Mouse (Mus musculus) cerebral cortex, adult 2 months (tissue): ENCODE results near the gene Rbfox1.

Experiments used
- WGBS: fragments of 180-500 bp; shearing (Covaris S2); methylation state at CpG from one replicate; pipeline ENCODE4 v1.1.7; 2018; 5-methylcytosine and 5-hydroxymethylcytosine counted together

Rbfox1 gene

DNA sequence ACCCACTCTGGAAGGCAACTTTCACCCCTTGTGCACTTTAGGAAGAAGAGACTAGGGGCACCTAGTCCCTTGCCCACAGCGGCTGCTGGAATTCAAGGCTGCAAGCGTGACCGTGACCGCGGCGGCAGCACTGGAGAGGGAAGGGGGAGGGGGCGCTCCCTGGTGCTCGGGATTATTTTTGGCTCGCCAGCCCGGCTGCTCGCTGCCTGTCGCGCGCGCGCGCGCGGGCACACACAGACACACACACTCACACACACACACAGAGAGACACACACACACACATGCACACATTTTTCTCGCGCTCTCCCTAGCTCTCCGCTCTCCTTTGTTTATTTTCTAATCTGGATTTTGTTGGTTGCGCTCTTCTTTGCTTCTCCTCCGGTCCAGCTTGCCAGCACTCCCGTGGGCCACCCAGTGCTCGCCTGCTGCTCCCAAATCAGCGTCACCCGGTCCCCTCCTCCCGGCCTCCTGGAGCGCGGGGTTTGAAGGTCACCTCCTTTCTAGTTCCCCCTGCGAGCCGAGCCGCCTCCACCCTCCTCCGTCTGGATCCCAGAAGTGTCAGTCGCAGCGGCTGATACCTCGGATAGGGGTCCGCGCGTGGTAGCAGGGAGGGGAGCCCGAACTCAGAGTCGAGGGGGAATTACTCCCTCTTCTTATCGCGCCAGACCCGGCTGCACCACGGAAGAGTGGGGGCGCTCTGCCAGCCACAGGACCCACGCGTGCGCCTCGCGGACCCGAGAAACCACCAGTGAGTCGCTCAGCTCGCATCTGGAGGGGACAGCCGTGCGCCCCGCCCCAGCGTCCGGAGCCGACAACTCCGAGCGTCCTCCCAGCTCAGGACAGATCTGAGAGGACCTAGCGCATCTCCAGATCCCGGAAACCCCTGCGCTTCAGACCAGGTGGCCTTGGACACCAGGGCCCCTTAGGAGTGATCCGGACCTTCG is at the start of gene Rbfox1:
Gene Rbfox1 (plus strand): TSS at position 610 of the 944 bp plus-strand sequence.
- WGBS, result 1% methylated on average over 69 of the region's 69 CpGs

DNA sequence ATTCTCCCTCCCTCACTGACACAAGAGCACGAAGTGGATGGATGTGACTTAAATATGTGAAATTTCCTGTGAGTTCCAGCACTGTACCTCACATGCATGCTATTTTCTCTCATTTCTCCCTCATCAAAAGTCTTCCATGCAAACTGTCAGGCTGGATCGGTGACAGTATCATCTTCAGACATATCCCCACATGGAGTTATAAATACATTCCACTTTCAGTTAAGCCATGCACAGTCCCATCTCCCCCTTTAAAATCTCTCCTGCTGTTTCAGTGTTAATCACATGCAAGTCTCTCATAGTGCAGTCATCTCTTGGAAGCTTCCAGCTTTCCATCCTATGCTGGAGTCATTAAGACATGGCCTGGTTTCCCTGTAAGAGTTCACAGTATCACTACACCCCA is 48.4 kb upstream of the Rbfox1 start:
- WGBS, result 66% methylated on average over 2 of the region's 2 CpGs

DNA sequence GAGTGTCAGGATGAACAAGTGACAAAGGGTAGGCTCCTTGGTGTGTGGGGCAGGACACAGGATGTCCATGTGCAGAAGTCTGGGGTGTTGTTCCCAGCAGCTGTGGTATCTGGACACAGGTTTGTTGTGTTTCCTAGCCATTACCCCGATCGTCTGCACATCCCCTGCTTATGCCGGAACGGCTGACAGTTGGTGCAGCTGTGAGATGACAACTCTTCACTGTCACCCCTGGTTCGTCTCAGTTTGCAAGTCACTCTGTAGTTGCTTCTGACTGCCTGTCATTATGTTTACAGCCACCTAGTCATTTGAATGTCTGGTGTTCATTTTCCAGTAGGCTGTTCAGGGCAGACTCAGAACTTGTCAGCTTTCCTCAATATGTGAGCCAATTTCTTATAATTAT is 44.0 kb upstream of the Rbfox1 start:
- WGBS, result 62% methylated on average over 5 of the region's 5 CpGs

DNA sequence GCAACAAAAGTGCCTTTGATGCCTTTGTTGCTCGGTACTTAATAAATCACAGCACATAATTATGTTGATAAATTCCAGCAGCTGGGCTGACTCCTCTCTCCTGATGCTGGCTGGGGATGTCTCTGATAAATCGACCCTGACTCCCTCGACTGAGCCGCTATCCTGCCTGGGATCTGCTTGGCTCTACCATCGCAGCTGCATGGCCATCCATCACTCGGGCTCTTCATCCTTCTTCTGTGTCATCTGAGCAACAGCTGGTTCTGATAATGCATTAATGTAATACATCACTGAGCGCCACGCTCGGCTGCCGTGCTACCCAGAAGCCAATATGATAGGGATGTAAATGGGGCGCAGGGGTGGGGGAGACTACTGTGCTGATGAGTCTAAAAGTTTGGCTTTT is 39.5 kb upstream of the Rbfox1 start:
- WGBS, result 71% methylated on average over 11 of the region's 11 CpGs

DNA sequence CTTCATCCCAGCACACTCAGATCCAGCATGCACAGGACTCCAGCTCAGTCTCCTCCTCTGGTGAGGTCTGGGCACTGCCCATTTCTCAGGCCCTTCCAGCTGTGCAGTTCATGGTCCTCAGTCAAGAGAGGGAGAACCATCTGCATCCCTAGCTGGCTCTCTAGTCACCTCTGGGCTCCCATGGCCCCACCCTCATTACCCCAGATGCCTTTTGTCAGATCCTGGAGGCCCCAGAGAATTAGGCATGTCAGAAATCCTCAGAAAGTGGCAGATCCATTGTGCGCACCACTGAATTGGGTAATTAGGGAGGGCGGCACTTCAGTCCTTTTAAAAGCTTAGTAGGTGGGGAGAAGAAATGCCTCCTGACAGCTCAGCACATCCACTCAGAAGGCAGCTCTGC is 32.1 kb upstream of the Rbfox1 start:
- 75% methylated on average over 2 of the region's 2 CpGs for WGBS

DNA sequence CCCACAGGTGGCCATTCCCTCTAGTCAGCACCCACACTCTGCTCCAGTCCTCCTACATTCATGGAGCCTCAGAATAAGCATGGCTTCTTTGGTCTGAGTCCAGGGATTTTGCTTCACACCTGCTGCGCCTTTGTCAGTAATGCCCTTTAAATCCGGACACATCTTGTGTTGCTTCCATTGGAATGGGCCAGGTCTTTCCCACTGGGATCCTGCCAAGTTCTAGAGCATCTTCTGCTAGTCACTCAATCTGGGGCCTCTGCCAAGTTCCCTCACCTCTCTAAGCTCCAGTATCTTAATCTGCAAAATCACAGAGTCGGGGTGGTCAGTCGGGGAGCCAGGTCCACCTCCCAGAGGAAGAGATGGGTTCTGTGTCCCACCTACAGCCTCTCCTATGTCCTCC is 20.8 kb upstream of the Rbfox1 start:
- 72% methylated on average over 4 of the region's 4 CpGs for WGBS

DNA sequence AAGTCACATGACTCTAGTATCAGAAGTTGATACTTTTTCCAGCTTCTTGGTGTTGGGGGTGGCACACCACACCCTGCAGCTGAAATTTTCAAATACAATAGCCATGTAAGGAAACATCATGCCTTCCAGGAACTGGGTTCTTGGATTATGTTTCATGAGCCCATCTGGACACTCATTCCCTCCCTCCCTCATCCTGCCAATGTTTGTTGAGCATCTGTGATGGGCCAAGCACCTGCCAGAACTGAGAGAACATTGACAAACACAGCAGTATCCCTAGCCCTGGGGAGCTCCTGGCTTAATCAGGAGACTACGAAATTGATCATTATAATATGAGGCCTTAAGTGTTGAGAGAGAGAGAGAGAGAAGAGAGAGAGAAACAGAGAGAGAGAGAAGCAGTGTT is 18.2 kb upstream of the Rbfox1 start:
- WGBS, result 56% methylated on average over 1 of the region's 1 CpGs

DNA sequence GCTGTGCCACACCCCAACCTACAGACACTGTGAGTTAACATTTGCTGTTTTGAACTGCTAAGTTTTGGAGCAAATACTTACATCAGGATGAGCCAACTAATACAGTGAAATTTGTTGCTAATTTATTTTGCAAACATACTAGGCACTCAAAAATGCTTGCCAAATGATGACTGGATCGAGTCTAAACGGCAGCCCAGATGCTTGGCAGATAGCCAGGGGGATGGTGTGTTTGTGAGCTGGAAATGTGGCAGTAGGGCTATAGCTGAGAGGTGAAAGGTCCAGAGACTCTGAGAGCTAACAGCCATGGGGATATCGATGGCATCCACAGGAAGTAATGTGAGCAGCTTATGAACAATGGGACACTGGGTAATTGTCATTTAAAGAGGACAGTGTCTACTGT is 14.8 kb upstream of the Rbfox1 start:
- 50% methylated on average over 3 of the region's 3 CpGs for WGBS

DNA sequence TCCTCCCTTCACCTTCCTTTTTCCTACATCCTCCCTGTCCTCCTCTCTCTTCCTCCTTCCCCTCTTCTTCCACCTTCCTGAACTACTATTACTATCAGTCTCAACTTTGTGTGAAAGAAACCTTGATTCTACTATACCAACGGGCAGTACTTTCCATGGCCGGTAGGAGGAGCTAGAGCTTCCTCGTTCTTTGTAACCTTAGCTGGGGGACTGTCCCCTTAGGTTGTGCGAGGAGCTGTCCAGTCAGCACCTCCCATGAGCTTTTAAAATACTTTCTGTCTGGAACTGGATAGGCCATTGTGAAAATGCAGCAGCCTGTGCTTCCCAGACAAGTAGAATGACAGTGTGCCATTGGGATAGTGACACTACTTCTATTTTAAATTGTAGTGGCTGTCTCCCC is 3.3 kb upstream of the Rbfox1 start:
- 2% methylated on average over 4 of the region's 4 CpGs for WGBS

DNA sequence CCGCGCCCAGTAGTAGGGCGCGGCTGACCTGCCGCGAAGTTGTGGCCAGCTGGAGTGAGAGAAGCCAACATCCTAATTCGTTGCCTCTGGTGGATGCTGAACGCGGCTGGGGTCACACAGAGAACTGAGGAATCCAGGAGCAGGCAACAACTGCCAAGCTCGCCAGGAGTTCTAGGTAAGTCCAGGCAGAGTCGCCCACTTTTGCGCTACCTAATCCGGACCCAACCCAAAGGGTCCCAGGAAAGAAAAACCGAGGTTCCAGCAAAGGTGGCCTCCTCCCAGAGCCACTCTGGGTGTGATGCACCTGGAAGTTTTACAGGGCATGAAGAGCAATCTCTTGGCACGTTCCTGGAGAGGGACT is 515 bp downstream of the Rbfox1 start:
- 7% methylated on average over 15 of the region's 15 CpGs for WGBS

DNA sequence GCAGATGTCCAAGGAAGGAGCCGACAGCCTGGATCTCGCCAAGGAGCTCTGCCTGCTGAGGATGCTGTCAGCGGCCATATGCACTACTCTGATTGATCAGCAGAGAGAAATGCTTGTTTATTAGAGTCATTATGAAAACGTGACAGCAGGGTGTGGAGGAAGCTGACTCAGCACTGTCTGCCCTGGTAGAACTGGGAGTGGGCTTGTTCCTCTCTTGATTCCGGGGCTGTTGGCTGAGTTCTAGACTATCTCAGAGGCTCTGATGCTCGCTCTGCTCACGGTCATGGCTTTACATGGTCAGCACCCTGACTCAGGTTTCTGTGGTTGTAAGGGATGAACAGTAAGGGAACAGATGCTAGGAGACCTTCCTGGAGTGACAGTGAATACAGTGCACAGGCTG is 10.4 kb downstream of the Rbfox1 start:
- WGBS, result 73% methylated on average over 7 of the region's 7 CpGs

DNA sequence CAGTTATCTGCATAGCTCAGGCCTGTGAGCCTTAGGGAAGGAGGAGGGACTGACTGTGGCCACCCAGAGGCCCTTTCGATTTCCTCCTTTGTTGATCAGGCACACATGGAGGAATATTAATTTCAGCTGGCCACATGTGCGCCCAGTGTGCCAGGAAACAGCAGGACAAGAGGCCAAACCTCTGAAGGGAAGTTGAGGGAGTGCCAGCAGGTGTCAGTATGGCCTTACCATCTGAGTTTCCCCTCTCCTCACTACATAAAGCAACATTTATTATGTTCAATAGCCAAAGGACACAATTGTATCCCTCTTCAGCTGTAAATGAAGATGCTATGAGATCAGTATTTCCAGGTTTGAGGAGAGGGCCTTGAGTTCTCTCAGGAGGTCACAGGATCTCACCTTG is 13.2 kb downstream of the Rbfox1 start:
- 55% methylated on average over 2 of the region's 2 CpGs for WGBS

DNA sequence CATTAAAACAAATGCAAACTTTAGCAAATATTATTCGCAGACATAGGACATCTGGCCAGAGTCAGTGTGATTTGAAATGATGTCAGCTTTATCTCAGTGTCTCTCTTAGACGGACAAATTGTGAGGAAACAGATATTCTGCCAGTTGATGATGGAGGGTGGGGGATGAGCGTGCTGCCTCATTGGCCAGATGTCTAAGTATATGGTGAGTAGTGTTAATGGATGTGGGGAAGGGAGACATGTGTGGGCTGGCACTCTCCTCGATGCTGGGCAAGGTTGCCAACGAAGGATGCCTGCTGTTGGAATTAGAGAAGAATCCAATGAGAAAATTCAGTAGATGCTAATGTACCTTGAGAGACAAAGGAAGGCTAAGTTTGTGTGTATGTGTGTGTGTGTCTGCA is 25.6 kb downstream of the Rbfox1 start:
- 52% methylated on average over 5 of the region's 5 CpGs for WGBS

DNA sequence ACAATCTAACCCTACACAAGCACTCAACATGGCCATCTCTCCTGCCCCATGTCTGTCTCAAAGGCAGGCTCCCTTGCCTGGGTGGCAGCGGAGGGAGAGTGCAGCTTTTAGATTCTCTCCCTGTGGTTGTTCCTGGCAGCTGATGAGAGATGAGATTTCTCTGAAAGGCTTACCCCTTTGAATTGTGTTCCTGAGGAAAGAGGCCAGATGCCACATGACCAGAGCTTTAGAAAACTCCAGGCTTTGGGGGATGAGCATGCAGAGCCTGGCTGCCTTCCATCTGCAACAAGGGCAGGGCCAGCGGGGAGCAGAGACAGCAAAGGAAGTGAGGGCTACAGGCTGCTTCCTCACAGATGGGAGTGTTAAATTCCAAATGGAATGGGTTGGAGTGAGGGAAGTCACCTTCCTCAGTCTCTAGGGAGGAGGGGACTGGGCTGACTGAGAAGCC is 26.7 kb downstream of the Rbfox1 start:
- WGBS, result 16% methylated on average over 2 of the region's 2 CpGs

DNA sequence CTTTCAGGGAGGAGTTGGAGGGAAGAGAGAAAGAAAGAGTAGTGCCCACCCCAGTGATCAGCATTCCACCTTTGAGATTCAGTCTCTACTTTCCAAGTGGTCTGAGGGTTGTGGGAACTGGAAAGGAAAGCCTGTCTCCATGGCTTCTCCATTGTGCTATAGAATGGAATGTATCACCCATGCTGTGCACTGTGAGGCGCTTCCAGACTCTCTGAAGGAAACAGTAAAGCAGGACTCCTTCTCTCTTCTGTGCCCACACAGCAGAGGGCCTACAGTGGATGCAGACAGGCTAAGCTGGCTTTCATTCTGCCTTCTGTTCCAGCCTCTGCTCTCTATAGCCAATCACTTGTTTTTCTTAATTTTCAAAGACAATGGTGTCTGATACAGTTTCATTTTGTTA is 41.8 kb downstream of the Rbfox1 start:
- 39% methylated on average over 1 of the region's 1 CpGs for WGBS

DNA sequence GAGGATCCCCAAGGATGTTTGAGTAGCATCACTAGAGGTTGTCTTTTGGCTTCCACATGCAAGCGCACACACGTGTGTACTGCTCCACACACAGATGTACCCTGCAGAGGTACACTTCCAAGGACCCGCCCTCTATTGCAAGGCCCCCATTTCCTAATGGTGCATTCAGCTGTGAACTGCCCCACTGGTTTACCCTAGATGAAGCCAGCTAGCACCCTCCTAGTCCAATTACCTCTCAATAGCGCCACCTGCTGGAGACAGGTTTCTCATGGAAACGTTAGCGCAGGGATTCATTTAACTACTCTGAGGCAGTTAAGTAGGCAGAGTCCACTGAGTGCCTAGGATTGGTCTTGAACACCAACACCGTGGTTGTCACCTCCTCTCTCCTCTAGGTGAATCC is 46.5 kb downstream of the Rbfox1 start:
- WGBS, result 35% methylated on average over 7 of the region's 7 CpGs

DNA sequence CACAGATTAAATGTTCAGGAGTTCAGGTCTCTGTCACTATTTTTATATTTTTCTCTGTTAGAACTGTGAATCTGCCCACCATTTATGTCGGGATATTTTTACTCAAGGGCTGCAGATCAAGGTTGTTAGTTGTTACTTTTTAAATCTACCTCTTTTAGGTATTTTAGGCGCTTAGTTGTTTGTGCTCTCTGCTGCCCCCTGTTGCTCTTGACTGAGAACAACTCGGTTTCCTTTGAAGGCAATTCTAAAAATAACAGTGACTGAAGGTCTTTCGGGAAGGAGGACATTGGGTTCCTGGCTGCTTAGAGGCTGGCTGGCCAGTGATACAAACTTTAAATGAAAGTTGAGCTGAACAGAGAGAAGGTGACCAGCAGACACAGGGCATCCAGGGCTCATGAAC is 54.9 kb downstream of the Rbfox1 start:
- 30% methylated on average over 4 of the region's 4 CpGs for WGBS

DNA sequence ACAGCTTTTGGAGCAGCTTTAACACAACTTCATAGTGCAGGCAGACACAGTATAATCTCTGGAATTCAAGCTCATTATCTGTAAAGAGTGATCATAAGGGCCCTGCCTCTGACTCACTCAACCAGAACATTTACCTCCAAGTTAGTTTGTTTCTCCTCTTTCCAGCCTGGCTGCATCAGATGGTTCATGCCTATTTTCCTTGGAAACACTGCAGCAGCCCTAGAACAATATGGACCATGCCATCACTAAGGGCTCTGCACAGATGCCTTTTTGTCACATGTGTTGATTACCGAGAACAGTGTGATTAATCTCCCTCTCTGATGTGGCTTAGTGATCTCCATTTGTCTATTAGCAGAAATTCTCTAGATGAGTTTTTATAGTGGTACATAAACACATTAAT is 60.5 kb downstream of the Rbfox1 start:
- 76% methylated on average over 1 of the region's 1 CpGs for WGBS

DNA sequence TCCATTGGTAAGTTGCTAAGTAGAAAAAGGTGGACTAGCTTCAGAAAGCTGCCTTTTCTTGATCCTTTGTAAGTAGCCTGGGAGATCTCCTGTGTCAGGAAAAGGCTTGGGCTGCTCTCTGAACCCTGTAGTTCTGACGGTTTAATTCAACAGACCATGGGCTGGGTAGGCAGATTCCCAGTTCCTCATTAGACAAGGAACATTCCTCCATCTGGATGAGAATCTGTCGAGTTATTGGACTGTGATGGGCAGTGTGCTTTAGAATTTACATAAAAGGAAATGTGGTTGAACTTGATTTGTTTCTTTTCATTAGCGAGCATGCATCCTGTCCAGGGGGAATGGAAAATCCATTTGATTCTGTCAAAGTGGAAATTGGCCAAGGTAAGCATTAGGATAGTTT is 68.0 kb downstream of the Rbfox1 start:
- 59% methylated on average over 3 of the region's 3 CpGs for WGBS

DNA sequence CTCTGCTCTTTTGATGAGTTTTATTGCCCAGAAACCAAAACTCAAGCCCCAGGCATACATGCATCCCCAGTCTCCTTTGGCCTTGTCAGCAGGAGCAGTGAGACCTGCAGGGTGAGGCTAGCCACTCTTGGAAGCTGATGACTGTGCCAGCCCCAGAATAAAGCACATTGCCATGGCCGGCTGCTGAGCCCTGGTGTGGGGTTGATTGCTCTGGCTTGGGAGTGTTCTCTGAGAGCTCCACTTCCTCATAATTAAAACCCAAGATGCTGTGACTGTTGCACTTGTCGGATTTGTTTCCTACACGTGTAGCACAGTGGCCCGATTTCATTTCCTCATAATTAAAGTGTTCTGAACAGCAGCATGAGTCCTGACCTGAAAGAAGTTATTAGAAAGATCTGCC is 72.3 kb downstream of the Rbfox1 start:
- WGBS, result 75% methylated on average over 4 of the region's 4 CpGs

DNA sequence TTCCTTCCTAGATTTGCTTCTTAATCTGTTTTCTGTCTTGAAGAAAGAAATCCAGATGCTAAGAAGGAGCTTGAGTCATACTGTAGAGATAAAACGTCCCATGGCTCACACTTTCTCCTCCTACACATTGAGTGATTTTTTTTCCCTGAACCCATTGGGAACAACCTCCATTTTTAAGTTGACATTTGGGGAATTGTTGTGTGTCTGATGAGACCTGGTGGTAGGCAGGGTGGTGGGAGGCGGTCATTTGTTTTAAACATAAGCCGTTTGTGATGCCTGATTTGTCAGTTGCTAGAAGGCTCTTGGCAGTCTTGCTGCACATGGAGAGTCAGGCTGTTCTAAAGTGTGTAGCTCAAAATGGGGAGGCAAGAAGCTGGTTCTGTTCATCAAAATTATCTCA is 76.6 kb downstream of the Rbfox1 start:
- WGBS, result 54% methylated on average over 3 of the region's 3 CpGs

DNA sequence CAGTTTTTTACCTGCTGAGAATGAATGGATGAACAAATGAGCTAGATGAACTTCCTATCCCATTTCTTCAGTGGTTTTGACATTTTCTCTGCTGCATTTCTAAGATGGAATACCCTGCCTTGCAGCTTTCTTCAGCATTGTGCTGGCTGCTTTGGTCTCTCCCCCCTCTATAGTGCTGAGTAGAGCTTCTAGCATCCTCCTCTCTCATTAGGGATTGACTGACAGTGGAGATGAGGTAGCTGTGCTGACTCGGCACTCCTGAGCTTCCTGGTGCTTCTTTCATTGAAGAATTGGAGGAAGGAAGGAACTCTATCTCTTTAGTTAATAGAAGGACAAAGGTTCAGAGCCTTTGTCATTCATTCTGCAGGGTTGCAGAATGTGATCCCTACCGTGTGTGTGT is 89.0 kb downstream of the Rbfox1 start:
- WGBS, result 45% methylated on average over 2 of the region's 2 CpGs

DNA sequence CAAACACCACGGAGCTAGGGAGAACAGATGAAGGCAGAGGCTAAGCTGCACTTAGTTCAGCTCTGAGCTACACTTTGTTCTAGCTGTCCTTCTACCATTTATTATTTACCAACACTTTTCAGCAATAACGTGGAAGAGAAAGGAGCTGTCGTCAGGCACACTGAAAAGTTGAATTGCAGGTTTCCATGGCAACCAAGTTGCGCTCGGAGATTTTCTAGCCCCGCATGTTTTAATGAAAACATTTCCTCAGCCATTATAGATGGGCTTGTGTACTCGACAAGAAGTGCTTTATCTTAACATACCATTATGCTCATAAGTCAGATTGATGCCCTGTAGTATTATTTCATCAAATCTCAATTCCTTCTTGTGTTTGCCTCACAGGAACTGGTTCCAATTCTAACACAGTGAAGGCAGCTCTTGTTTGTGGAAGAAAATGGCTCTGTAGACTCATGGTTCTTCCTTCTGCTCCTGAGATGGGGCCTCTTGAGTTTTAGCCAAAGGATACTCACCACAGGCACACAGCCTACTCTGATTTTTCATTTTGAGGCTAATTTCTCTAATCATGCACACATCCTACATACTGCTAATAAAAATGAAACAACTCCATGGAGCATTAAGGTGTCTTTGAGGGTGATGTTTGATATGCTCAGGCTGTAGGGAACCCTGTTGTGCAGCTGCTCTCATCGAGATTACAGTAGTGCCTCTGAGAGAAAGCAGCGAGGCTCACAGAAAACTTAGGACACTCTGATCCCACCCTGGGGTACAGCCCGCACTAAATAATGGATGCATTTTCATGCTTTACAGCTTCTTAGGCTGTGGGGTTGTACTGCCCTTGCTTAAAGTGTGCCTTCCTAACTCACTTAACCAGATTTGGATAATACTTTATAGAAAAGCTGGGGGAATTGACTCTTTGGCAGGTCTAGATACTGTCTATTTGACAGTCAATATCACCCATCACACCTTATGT is 107.2 kb downstream of the Rbfox1 start:
- 25% methylated on average over 10 of the region's 10 CpGs for WGBS
